Mouse (Mus musculus): ENCODE data around the gene Ccdc13. TPM values are rescaled to one million over a fixed set of nuclear protein-coding genes. Genes with fewer than 3 reads are reported as not detected.

The Ccdc13 gene
- polyA plus RNA-seq, 1 experiment from 2014 or later = 2.6 TPM

GRCm38 (mm10) chr9:121761091-121761665, 78.1 kb downstream of the Ccdc13 start:
- no peak for DNase-seq (ENCODE audit: low spot score)
- Histone ChIP-seq H3K36me3 (peaks cover 59% of the 10 kb centered on the region), H3K4me3 (peak overlapping the region; percentile 83), H3K9me3 (no peaks in the 10 kb centered on the region), H3K4me1 (replicated peaks) (peaks cover 48% of the 10 kb centered on the region), H3K27ac (peak overlapping the region; percentile 97), H3K27me3 (ENCODE audit: insufficient read depth, poor library complexity, severe bottlenecking) (no peaks in the 10 kb centered on the region; the same call in 1 of the 2 replicates)
- WGBS = 68% methylated on average over 10 of the region's 10 CpGs

- DNase-seq (ENCODE audit: low spot score) = peak; percentile 87
- H3K4me1 ChIP-seq (replicated peaks) = peaks cover 48% of the 10 kb centered on the region
- WGBS = 2% methylated on average over 43 of the region's 43 CpGs
- H3K27me3 ChIP-seq (ENCODE audit: insufficient read depth, poor library complexity, severe bottlenecking) = no peaks in the 10 kb centered on the region; the same call in 1 of the 2 replicates
- no peaks in the 10 kb centered on the region for H3K9me3 ChIP-seq
- H3K4me3 ChIP-seq = peak overlapping the region; percentile 83
- H3K27ac ChIP-seq = peak overlapping the region; percentile 97
- peaks cover 59% of the 10 kb centered on the region for H3K36me3 ChIP-seq
Measured at GRCm38 (mm10) chr9:121760271-121761090, 78.8 kb downstream of the Ccdc13 start.

GRCm38 (mm10) chr9:121759091-121760081, 79.9 kb downstream of the Ccdc13 start, which contains the start of gene Zfp651:
TSS of gene Zfp651 (plus strand) at chr9:121759330.
- peak within 1 kb of the TSS; percentile 83 for H3K4me3 ChIP-seq
- peak within 1 kb of the TSS; percentile 97 for H3K27ac ChIP-seq
- DNase-seq (ENCODE audit: low spot score) = peak; percentile 82
- no peaks in the 10 kb centered on the region for H3K9me3 ChIP-seq
- no peaks in the 10 kb centered on the region; the same call in 1 of the 2 replicates for H3K27me3 ChIP-seq (ENCODE audit: insufficient read depth, poor library complexity, severe bottlenecking)
- under 1% methylated on average over 97 of the region's 97 CpGs for WGBS
- H3K4me1 ChIP-seq (replicated peaks) = peaks cover 48% of the 10 kb centered on the region
- H3K36me3 ChIP-seq = peaks cover 59% of the 10 kb centered on the region

GRCm38 (mm10) chr9:121757835-121758814, 81.1 kb downstream of the Ccdc13 start:
- H3K27me3 ChIP-seq (ENCODE audit: insufficient read depth, poor library complexity, severe bottlenecking) = no peaks in the 10 kb centered on the region; the same call in 1 of the 2 replicates
- H3K4me3 ChIP-seq = peak overlapping the region; percentile 83
- peaks cover 59% of the 10 kb centered on the region for H3K36me3 ChIP-seq
- H3K9me3 ChIP-seq = no peaks in the 10 kb centered on the region
- 0 out of 2 replicates have a peak overlapping the region, but pooled peaks have one; percentile 8 for H3K27ac ChIP-seq
- peaks cover 48% of the 10 kb centered on the region for H3K4me1 ChIP-seq (replicated peaks)
- peak; percentile 27 for DNase-seq (ENCODE audit: low spot score)
- 46% methylated on average over 10 of the region's 10 CpGs for WGBS

GRCm38 (mm10) chr9:121757432-121757831, 81.8 kb downstream of the Ccdc13 start:
- Histone ChIP-seq H3K4me3 (no peak overlapping the region), H3K27me3 (ENCODE audit: insufficient read depth, poor library complexity, severe bottlenecking) (no peaks in the 10 kb centered on the region; the same call in 1 of the 2 replicates), H3K4me1 (replicated peaks) (peaks cover 48% of the 10 kb centered on the region), H3K9me3 (no peaks in the 10 kb centered on the region), H3K36me3 (peaks cover 59% of the 10 kb centered on the region), H3K27ac (0 out of 2 replicates have a peak overlapping the region, but pooled peaks have one; percentile 8)
- DNase-seq (ENCODE audit: low spot score) = no peak
- 80% methylated on average over 3 of the region's 3 CpGs for WGBS

GRCm38 (mm10) chr9:121756785-121757184, 82.5 kb downstream of the Ccdc13 start:
- DNase-seq (ENCODE audit: low spot score) = no peak
- WGBS = 88% methylated on average over 3 of the region's 3 CpGs
- H3K36me3 ChIP-seq = peaks cover 60% of the 10 kb centered on the region

GRCm38 (mm10) chr9:121754624-121755023, 84.6 kb downstream of the Ccdc13 start:
- Histone ChIP-seq H3K4me1 (replicated peaks) (peaks cover 22% of the 10 kb centered on the region), H3K27me3 (ENCODE audit: insufficient read depth, poor library complexity, severe bottlenecking) (no peaks in the 10 kb centered on the region; the same call in 1 of the 2 replicates), H3K4me3 (no peak overlapping the region), H3K27ac (no peak overlapping the region), H3K9me3 (no peaks in the 10 kb centered on the region), H3K36me3 (peaks cover 79% of the 10 kb centered on the region)
- no peak for DNase-seq (ENCODE audit: low spot score)
- 96% methylated on average over 3 of the region's 3 CpGs for WGBS

More at GRCm38 (mm10) chr9:121756785-121757184, 82.5 kb downstream of the Ccdc13 start:
- no peaks in the 10 kb centered on the region for H3K9me3 ChIP-seq
- peaks cover 41% of the 10 kb centered on the region for H3K4me1 ChIP-seq (replicated peaks)
- no peak overlapping the region for H3K27ac ChIP-seq
- no peaks in the 10 kb centered on the region; the same call in 1 of the 2 replicates for H3K27me3 ChIP-seq (ENCODE audit: insufficient read depth, poor library complexity, severe bottlenecking)
- H3K4me3 ChIP-seq = no peak overlapping the region

- H3K4me3 ChIP-seq = no peak overlapping the region
- peaks cover 4% of the 10 kb centered on the region for H3K4me1 ChIP-seq (replicated peaks)
- no peak overlapping the region for H3K27ac ChIP-seq
- no peak for DNase-seq (ENCODE audit: low spot score)
- 95% methylated on average over 9 of the region's 9 CpGs for WGBS
- H3K27me3 ChIP-seq (ENCODE audit: insufficient read depth, poor library complexity, severe bottlenecking) = no peaks in the 10 kb centered on the region; the same call in 1 of the 2 replicates
- no peaks in the 10 kb centered on the region for H3K9me3 ChIP-seq
- peaks cover 96% of the 10 kb centered on the region for H3K36me3 ChIP-seq
Measured at GRCm38 (mm10) chr9:121752774-121753173, 86.5 kb downstream of the Ccdc13 start.

Other genes with a start within 250 kb of the Ccdc13 start
- gene Lyzl4, start 197.4 kb downstream of the Ccdc13 start, polyA plus RNA-seq (2016; fragmentation: Nextera tagmentation; extraction: Ambion mirVana) = not detected in 2 replicates
- gene Vipr1, start 196.7 kb downstream of the Ccdc13 start, polyA plus RNA-seq (2016; fragmentation: Nextera tagmentation; extraction: Ambion mirVana) = 0.41 and 0.43 TPM in 2 replicates
- 17.8 and 18.2 TPM in 2 replicates for gene Sec22c, start 134.0 kb downstream of the Ccdc13 start, polyA plus RNA-seq (2016; fragmentation: Nextera tagmentation; extraction: Ambion mirVana)
- 103 and 112 TPM in 2 replicates for gene Ss18l2, start 129.1 kb downstream of the Ccdc13 start, polyA plus RNA-seq (2016; fragmentation: Nextera tagmentation; extraction: Ambion mirVana)
- 45.9 and 57.6 TPM in 2 replicates for gene Nktr, start 120.3 kb downstream of the Ccdc13 start, polyA plus RNA-seq (2016; fragmentation: Nextera tagmentation; extraction: Ambion mirVana)
- 5.5 and 8.4 TPM in 2 replicates for gene Zfp651, start 80.1 kb downstream of the Ccdc13 start, polyA plus RNA-seq (2016; fragmentation: Nextera tagmentation; extraction: Ambion mirVana)
- gene Klhl40, start 61.9 kb downstream of the Ccdc13 start, polyA plus RNA-seq (2016; fragmentation: Nextera tagmentation; extraction: Ambion mirVana) = 0.06 and 0.16 TPM in 2 replicates
- gene Hhatl, start 47.0 kb downstream of the Ccdc13 start, polyA plus RNA-seq (2016; fragmentation: Nextera tagmentation; extraction: Ambion mirVana) = not detected in 2 replicates
- 201 and 236 TPM in 2 replicates for gene Higd1a, start 18.9 kb upstream of the Ccdc13 start, polyA plus RNA-seq (2016; fragmentation: Nextera tagmentation; extraction: Ambion mirVana)
- gene Ackr2, start 58.9 kb upstream of the Ccdc13 start, polyA plus RNA-seq (2016; fragmentation: Nextera tagmentation; extraction: Ambion mirVana) = 0.51 and 0.89 TPM in 2 replicates
- gene Cyp8b1, start 76.8 kb upstream of the Ccdc13 start, polyA plus RNA-seq (2016; fragmentation: Nextera tagmentation; extraction: Ambion mirVana) = not detected in 2 replicates
- 0.52 and 0.70 TPM in 2 replicates for gene Fam198a, start 111.5 kb upstream of the Ccdc13 start, polyA plus RNA-seq (2016; fragmentation: Nextera tagmentation; extraction: Ambion mirVana)
- gene Pomgnt2, start 157.6 kb upstream of the Ccdc13 start, polyA plus RNA-seq (2016; fragmentation: Nextera tagmentation; extraction: Ambion mirVana) = 14.7 and 16.3 TPM in 2 replicates